Mouse (Mus musculus) CH12.LX (cell line): ENCODE results near the gene Ccdc28b. TPM values are rescaled to one million over a fixed set of nuclear protein-coding genes. Genes with fewer than 3 reads are reported as not detected.

Source experiments
- DNase-seq: peaks from one replicate; pipeline ENCODE4 v3.0.0-alpha.2; 2013; ENCODE audit errors: extremely low read depth
- H3K27ac ChIP-seq: 2 replicates; pipeline ENCODE4 v1.5.1; 2012; ENCODE audit warnings: low read depth, mild to moderate bottlenecking, control low read depth, moderate library complexity; ENCODE audit not compliant: insufficient read depth
- H3K27me3 ChIP-seq: replicated peaks from 2 replicates; pipeline ENCODE3; 2012; ENCODE audit warnings: inconsistent platforms
- H3K36me3 ChIP-seq, 2 experiments: replicated peaks in 1 of 2; 2 replicates each; pipeline versions ENCODE3 to v1.6.1; 2012; ENCODE audit warnings: inconsistent platforms in 1 of 2, low read length in 1 of 2, mild to moderate bottlenecking in 1 of 2, mixed read lengths in 1 of 2, moderate library complexity in 1 of 2; ENCODE audit not compliant: control insufficient read depth in 1 of 2, insufficient read depth in 1 of 2
- H3K4me1 ChIP-seq, 2 experiments: 2 replicates each; pipeline ENCODE4 v1.6.1; 2012; ENCODE audit warnings: inconsistent platforms in 1 of 2, moderate library complexity in 1 of 2; ENCODE audit not compliant: insufficient read depth in 2 of 2, control insufficient read depth in 1 of 2
- H3K4me2 ChIP-seq: 2 replicates; pipeline ENCODE4 v1.6.1; 2012; ENCODE audit warnings: low read depth, mild to moderate bottlenecking, control low read depth; ENCODE audit not compliant: poor library complexity, insufficient read depth, severe bottlenecking
- H3K4me3 ChIP-seq, 3 experiments: fragments of 150-350 bp in 1 of 3; sonication (generic) in 1 of 3; replicated peaks in 1 of 3; 2 replicates each; pipeline versions ENCODE3 to v1.5.1; 2011 to 2012; ENCODE audit warnings: low read depth in 2 of 3, low read length in 2 of 3, mild to moderate bottlenecking in 2 of 3, moderate library complexity in 2 of 3, control low read depth in 1 of 3, improper control_type of control experiment in 1 of 3, inconsistent platforms in 1 of 3, mixed read lengths in 1 of 3; ENCODE audit not compliant: poor library complexity in 1 of 3
- H3K79me2 ChIP-seq: replicated peaks from 2 replicates; pipeline ENCODE4 v1.6.1; 2012; ENCODE audit warnings: mild to moderate bottlenecking, moderate library complexity; ENCODE audit not compliant: control insufficient read depth, poor library complexity, insufficient read depth, severe bottlenecking; ENCODE audit errors: extremely low read depth
- H3K9ac ChIP-seq: 2 replicates; pipeline ENCODE4 v1.6.1; 2012; ENCODE audit warnings: low read depth, mild to moderate bottlenecking, control low read depth, moderate library complexity; ENCODE audit not compliant: insufficient read depth
- H3K9me3 ChIP-seq: replicated peaks from 2 replicates; pipeline ENCODE3; 2012; ENCODE audit warnings: low read length, inconsistent platforms, mixed read lengths
- CHD1 ChIP-seq: IDR thresholded peaks from 2 replicates; pipeline ENCODE4 v1.6.1; 2012; ENCODE audit warnings: low read depth, low read length, improper control_type of control experiment, inconsistent platforms
- CHD2 ChIP-seq: IDR thresholded peaks from 2 replicates; pipeline ENCODE4 v1.6.1; 2011; ENCODE audit warnings: low read length, improper control_type of control experiment
- CTCF ChIP-seq, 2 experiments: IDR thresholded peaks in 1 of 2; conservative IDR thresholded peaks in 1 of 2; 2 replicates each; pipeline ENCODE4 v1.5.1; 2011 to 2012; ENCODE audit warnings: low read depth in 2 of 2, low read length in 2 of 2, improper control_type of control experiment in 1 of 2, inconsistent platforms in 1 of 2, mild to moderate bottlenecking in 1 of 2, moderate library complexity in 1 of 2
- ELF1 ChIP-seq: IDR thresholded peaks from 2 replicates; pipeline ENCODE4 v1.6.1; 2014; ENCODE audit warnings: low read depth, mild to moderate bottlenecking, inconsistent platforms, low read length, improper control_type of control experiment
- EP300 ChIP-seq: IDR thresholded peaks from 2 replicates; pipeline ENCODE4 v1.6.1; 2011; ENCODE audit warnings: low read length, improper control_type of control experiment
- HCFC1 ChIP-seq: IDR thresholded peaks from 2 replicates; pipeline ENCODE4 v1.6.1; 2012; ENCODE audit warnings: low read depth, mild to moderate bottlenecking, inconsistent platforms, low read length, improper control_type of control experiment
- IRF4 ChIP-seq: IDR thresholded peaks from 2 replicates; pipeline ENCODE4 v1.6.1; 2014; ENCODE audit warnings: low read depth, mild to moderate bottlenecking, inconsistent platforms, low read length, improper control_type of control experiment
- JUN ChIP-seq: IDR thresholded peaks from 2 replicates; pipeline ENCODE4 v1.6.1; 2011; ENCODE audit warnings: low read depth, mild to moderate bottlenecking, low read length, improper control_type of control experiment, moderate library complexity; ENCODE audit not compliant: insufficient read depth
- JUND ChIP-seq: conservative IDR thresholded peaks from 2 replicates; pipeline ENCODE4 v1.6.1; 2011; ENCODE audit warnings: low read depth, low read length, improper control_type of control experiment
- KAT2A ChIP-seq: IDR thresholded peaks from 2 replicates; pipeline ENCODE4 v1.6.1; 2012; ENCODE audit warnings: low read length, improper control_type of control experiment, inconsistent platforms; ENCODE audit not compliant: insufficient replicate concordance
- MAFK ChIP-seq: IDR thresholded peaks from 2 replicates; pipeline ENCODE4 v1.6.1; 2011; ENCODE audit warnings: low read length, improper control_type of control experiment; ENCODE audit not compliant: insufficient replicate concordance
- MAZ ChIP-seq: IDR thresholded peaks from 2 replicates; pipeline ENCODE4 v1.6.1; 2012; ENCODE audit warnings: low read depth, mild to moderate bottlenecking, inconsistent platforms, low read length, improper control_type of control experiment, moderate library complexity
- MEF2A ChIP-seq: IDR thresholded peaks from 2 replicates; pipeline ENCODE4 v1.6.1; 2014; ENCODE audit warnings: low read depth, mild to moderate bottlenecking, inconsistent platforms, low read length, improper control_type of control experiment, borderline replicate concordance
- MXI1 ChIP-seq: IDR thresholded peaks from 2 replicates; pipeline ENCODE4 v1.6.1; 2011; ENCODE audit warnings: mild to moderate bottlenecking, low read depth, low read length, improper control_type of control experiment
- NELFE ChIP-seq: IDR thresholded peaks from 2 replicates; pipeline ENCODE4 v1.6.1; 2011; ENCODE audit warnings: low read depth, low read length, improper control_type of control experiment
- NRF1 ChIP-seq: IDR thresholded peaks from 2 replicates; pipeline ENCODE4 v1.6.1; 2014; ENCODE audit warnings: low read depth, mild to moderate bottlenecking, inconsistent platforms, low read length, improper control_type of control experiment, moderate library complexity
- POLR2A ChIP-seq: IDR thresholded peaks from 2 replicates; pipeline ENCODE4 v1.6.1; 2011; ENCODE audit warnings: low read depth, mild to moderate bottlenecking, improper control_type of control experiment, low read length
- POLR2AphosphoS2 ChIP-seq: IDR thresholded peaks from 2 replicates; pipeline ENCODE4 v1.6.1; 2011; ENCODE audit warnings: low read depth, low read length, improper control_type of control experiment
- RAD21 ChIP-seq: IDR thresholded peaks from 2 replicates; pipeline ENCODE4 v1.6.1; 2011; ENCODE audit warnings: low read depth, mild to moderate bottlenecking, low read length, improper control_type of control experiment, moderate library complexity
- SIN3A ChIP-seq: IDR thresholded peaks from 2 replicates; pipeline ENCODE4 v1.6.1; 2012; ENCODE audit warnings: low read length, improper control_type of control experiment, inconsistent platforms
- SMC3 ChIP-seq: IDR thresholded peaks from 2 replicates; pipeline ENCODE4 v1.6.1; 2011; ENCODE audit warnings: low read depth, low read length, improper control_type of control experiment
- TBP ChIP-seq: conservative IDR thresholded peaks from 2 replicates; pipeline ENCODE4 v1.6.1; 2011; ENCODE audit warnings: low read depth, low read length, improper control_type of control experiment
- UBTF ChIP-seq: IDR thresholded peaks from 2 replicates; pipeline ENCODE4 v1.6.1; 2012; ENCODE audit warnings: low read depth, mild to moderate bottlenecking, inconsistent platforms, low read length, improper control_type of control experiment, moderate library complexity
- USF1 ChIP-seq: IDR thresholded peaks from 2 replicates; pipeline ENCODE4 v1.6.1; 2014; ENCODE audit warnings: low read depth, mild to moderate bottlenecking, inconsistent platforms, low read length, improper control_type of control experiment
- USF2 ChIP-seq: conservative IDR thresholded peaks from 2 replicates; pipeline ENCODE4 v1.6.1; 2011; ENCODE audit warnings: low read depth, low read length, improper control_type of control experiment
- ZC3H11A ChIP-seq: IDR thresholded peaks from 2 replicates; pipeline ENCODE4 v1.6.1; 2012; ENCODE audit warnings: low read depth, mild to moderate bottlenecking, inconsistent platforms, low read length, improper control_type of control experiment
- ZKSCAN1 ChIP-seq: IDR thresholded peaks from 2 replicates; pipeline ENCODE4 v1.6.1; 2012; ENCODE audit warnings: low read depth, inconsistent platforms, low read length, improper control_type of control experiment, borderline replicate concordance
- ZMIZ1 ChIP-seq: IDR thresholded peaks from 2 replicates; pipeline ENCODE4 v1.6.1; 2012; ENCODE audit warnings: low read depth, mild to moderate bottlenecking, inconsistent platforms, low read length, improper control_type of control experiment
- ZNF384 ChIP-seq: IDR thresholded peaks from 2 replicates; pipeline ENCODE4 v1.6.1; 2012; ENCODE audit warnings: low read depth, low read length, improper control_type of control experiment, inconsistent platforms
- dilution Hi-C: fragments of 300-500 bp; cut with MboI; formaldehyde crosslinking; loops from 2 replicates; pipeline ENCODE4 v1.14.3; 2020; ENCODE audit warnings: low sequenced_read_pairs; ENCODE audit not compliant: extremely low pct_unique_long_range_greater_than_20kb, extremely low pct_ligation_motif_present
- in situ Hi-C: fragments of 300-500 bp; cut with MboI; formaldehyde crosslinking; loops from 3 replicates; pipeline ENCODE4 v1.14.3; 2019; ENCODE audit warnings: low sequenced_read_pairs, low pct_ligation_motif_present, low pct_unique_long_range_greater_than_20kb, mixed read lengths
- polyA plus RNA-seq: library from polyadenylated mRNA; unstranded; fragments of >175 nt; gene quantifications from 2 replicates; pipeline ENCODE4 v1.2.1, GENCODE M21; 2012; ENCODE audit warnings: low read depth; ENCODE audit not compliant: insufficient read length
- total RNA-seq, 2 experiments: library from RNA; depleted of rRNA; stranded (reverse); fragments of 300-350 nt in 1 of 2; fragments of >200 nt in 1 of 2; gene quantifications; 2 replicates each; pipeline ENCODE4 v1.2.3; 2012 to 2014

The Ccdc28b gene
- total and polyA plus RNA-seq, 3 experiments: 24.0 to 28.0 (median 27.3) TPM

DNA sequence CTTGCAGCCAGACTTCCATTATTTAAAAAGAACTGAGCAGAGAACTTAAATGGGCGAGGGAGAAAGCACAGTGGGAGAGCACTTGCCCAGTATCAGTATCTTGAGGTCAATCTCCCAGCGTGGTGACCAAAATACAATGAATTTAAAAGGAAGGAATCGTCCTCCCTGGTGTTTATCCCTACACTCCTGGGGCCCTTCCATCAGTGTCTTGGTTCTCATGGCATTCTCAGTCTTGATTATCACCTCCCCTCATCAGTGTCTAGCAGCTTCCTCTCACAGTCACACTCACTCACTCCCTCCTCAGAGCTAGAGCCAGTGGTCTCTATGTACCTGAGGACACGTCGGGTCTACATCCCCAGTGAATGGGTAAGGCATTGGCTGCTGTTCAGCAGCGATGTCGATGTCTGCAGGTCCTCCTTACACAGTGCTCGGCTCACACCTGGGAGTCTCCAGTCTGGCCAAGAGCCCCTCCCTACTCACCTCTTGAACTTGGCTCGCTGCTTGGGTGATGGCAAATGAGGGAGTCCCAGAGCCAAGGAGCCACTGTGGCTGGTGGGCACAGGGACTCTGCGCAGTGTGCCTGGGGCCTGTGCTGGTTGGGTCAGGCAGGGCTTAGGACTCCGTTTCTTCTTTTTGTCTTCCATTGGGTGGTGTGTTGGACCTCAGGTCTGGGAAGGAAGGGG is 1.5 kb downstream of the Ccdc28b start:
- peak overlapping the region in 1 of 3 experiments; percentile 77 for H3K4me3 ChIP-seq
- no peaks in the 10 kb centered on the region for H3K9me3 ChIP-seq
- H3K4me1 ChIP-seq: peaks cover 11 to 74% of the 10 kb centered on the region in 2 experiments
- H3K79me2 ChIP-seq: no peaks in the 10 kb centered on the region
- no peak overlapping the region for H3K9ac ChIP-seq
- in situ Hi-C loops: loop anchor here (25.0 kb wide), 1 partner anchor 260 kb away; no protein-coding TSS in a partner anchor
- no peak overlapping the region for H3K4me2 ChIP-seq
- H3K36me3 ChIP-seq: peaks cover 16 to 38% of the 10 kb centered on the region in 2 experiments
- no peak for DNase-seq
- H3K27me3 ChIP-seq: no peaks in the 10 kb centered on the region
- dilution Hi-C loops: no loop called here
- H3K27ac ChIP-seq: 0 out of 2 replicates have a peak overlapping the region, but pooled peaks have one; percentile 1
- TF ChIP-seq MAFK (no peak), KAT2A (no peak), USF2 (no peak), MXI1 (no peak), ZC3H11A (no peak), CHD2 (no peak), CTCF (conservative IDR thresholded peaks at IDR 0.05 in 1 of 2, IDR thresholded peaks at IDR 0.05 in 1 of 2; ENCODE audit: low read depth in 2 of 2, low read length in 2 of 2) (no peak), NRF1 (no peak), MAZ (no peak), SMC3 (no peak), ZNF384 (no peak), ZKSCAN1 (no peak), JUN (no peak), POLR2AphosphoS2 (no peak), RAD21 (no peak), ELF1 (no peak)

DNA sequence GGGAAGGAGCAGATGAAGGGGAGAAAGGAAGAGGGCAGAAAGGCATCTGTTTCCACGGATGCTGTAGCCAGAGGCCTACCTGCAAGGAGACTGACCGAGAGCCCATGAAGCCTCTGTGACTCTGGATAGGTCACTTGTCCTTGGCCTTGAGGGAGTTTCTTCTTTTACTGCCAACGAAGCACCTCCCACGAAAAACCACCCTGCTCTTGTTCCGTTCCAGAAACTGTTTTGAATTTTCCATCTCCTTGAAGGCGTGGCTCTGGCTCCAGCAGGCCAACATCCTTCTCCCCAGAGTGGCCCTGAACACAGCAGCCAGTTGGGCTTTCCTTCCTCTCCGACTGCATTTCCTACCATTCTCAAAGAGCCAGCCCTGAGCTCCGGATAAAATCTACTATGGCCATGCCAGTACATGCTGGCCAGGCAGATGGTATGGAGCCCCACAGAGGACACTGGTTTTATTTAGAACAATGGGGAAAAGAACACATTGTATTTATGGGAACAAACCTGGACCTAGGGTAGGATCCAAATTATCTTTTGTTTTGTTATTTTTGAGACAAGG is 2.4 kb downstream of the Ccdc28b start:
- DNase-seq: peak; percentile 88
- in situ Hi-C loops: loop anchor here (25.0 kb wide), 1 partner anchor 259 kb away; no protein-coding TSS in a partner anchor
- Histone ChIP-seq H3K36me3 (peaks cover 19 to 38% of the 10 kb centered on the region in 2 experiments), H3K79me2 (no peaks in the 10 kb centered on the region), H3K4me2 (peak overlapping the region; percentile 52), H3K9me3 (no peaks in the 10 kb centered on the region), H3K9ac (peak overlapping the region; percentile 57), H3K27me3 (no peaks in the 10 kb centered on the region), H3K4me1 (peaks cover 11 to 71% of the 10 kb centered on the region in 2 experiments), H3K4me3 (peak overlapping the region; percentile 47 to 53 (median 49)), H3K27ac (peak overlapping the region; percentile 74)
- dilution Hi-C loops: no loop called here
- TF ChIP-seq USF1: no peak
- TF ChIP-seq CTCF (conservative IDR thresholded peaks at IDR 0.05 in 1 of 2, IDR thresholded peaks at IDR 0.05 in 1 of 2; ENCODE audit: low read depth in 2 of 2, low read length in 2 of 2): no peak
- TF ChIP-seq RAD21: no peak
- TF ChIP-seq USF2: no peak
- TF ChIP-seq POLR2A: peak; percentile 67
- no peak; the same call in 1 of the 2 replicates for TF ChIP-seq ZMIZ1
- no peak for TF ChIP-seq ZKSCAN1
- peak; percentile 55; the same call in 1 of the 2 replicates for TF ChIP-seq TBP
- TF ChIP-seq SIN3A: peak; percentile 70; the same call in 1 of the 2 replicates
- no peak for TF ChIP-seq NRF1
- TF ChIP-seq JUN: no peak
- no peak; the same call in 1 of the 2 replicates for TF ChIP-seq IRF4
- peak; percentile 52; the same call in 1 of the 2 replicates for TF ChIP-seq EP300
- TF ChIP-seq UBTF: no peak
- no peak; the same call in 1 of the 2 replicates for TF ChIP-seq POLR2AphosphoS2
- no peak for TF ChIP-seq ZNF384
- no peak for TF ChIP-seq ZC3H11A
- TF ChIP-seq HCFC1: no peak
- TF ChIP-seq NELFE: peak; percentile 62; the same call in 1 of the 2 replicates
- TF ChIP-seq MEF2A: peak; percentile 7; the same call in 1 of the 2 replicates
- TF ChIP-seq MAFK: no peak; the same call in 1 of the 2 replicates
- no peak for TF ChIP-seq CHD1
- TF ChIP-seq JUND: no peak
